Mouse (Mus musculus): ENCODE measurements around the gene Eci2. TPM values are rescaled to one million over a fixed set of nuclear protein-coding genes. Genes with fewer than 3 reads are reported as not detected.
"Not testable (repeated sequence)": the region's sequence is repeated elsewhere in the genome, so short reads cannot be mapped to it uniquely, and the experiment has no call there.

Eci2 gene
- 100 to 1,000 TPM; 105 to 116 TPM for total RNA-seq (2021)
- long read RNA-seq, experiment 1, transcript Eci2-211 (10 exons, 1,426 nt) = major isoform, 22 of 62 reads
- long read RNA-seq, experiment 1, transcript Eci2-201 (10 exons, 1,746 nt) = minor isoform, 16 of 62 reads
- long read RNA-seq, experiment 1, partial matches to known transcripts = 1 of 62 reads
- long read RNA-seq, experiment 1, other reads (novel, unspliced or antisense) = 19 of 62 reads
- long read RNA-seq, experiment 2, transcript Eci2-201 (10 exons, 1,746 nt) = major isoform, 52 of 182 reads
- long read RNA-seq, experiment 2, transcript Eci2-213 (10 exons, 1,414 nt) = minor isoform, 14 of 182 reads
- long read RNA-seq, experiment 2, transcript Eci2-211 (10 exons, 1,426 nt) = minor isoform, 45 of 182 reads
- long read RNA-seq, experiment 2, partial matches to known transcripts = 10 of 182 reads
- long read RNA-seq, experiment 2, other reads (novel, unspliced or antisense) = 61 of 182 reads

DNA sequence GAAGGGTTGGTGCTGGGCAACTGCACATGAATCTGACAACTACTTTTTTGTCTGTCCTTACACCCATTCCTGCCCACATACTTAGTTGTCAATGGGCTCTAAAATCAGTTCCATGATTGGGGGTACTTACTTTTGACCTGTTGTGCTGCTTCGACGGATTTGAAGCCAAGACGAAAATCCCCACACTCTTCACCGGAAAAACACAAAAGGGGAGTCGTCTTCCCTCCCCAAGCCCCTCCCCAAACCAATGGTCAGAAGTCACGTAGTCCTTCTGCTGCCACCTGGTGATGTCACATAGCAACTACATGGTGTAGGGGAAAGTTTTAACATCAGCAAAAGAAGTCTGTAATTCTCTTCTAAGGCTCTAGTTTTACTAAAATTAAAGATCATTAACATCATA, at the start of gene Eci2:
Gene Eci2, minus strand, starts transcription at position 218 of the 400 bp plus-strand sequence.
- DNase-seq (ENCODE audit: low spot score in 2 of 2) = peak; percentile 10 to 22

GRCm38 (mm10) chr13:35074862-35075261, 48.0 kb upstream of the Eci2 start:
- DNase-seq (ENCODE audit: low spot score in 2 of 2) = no peak

DNA sequence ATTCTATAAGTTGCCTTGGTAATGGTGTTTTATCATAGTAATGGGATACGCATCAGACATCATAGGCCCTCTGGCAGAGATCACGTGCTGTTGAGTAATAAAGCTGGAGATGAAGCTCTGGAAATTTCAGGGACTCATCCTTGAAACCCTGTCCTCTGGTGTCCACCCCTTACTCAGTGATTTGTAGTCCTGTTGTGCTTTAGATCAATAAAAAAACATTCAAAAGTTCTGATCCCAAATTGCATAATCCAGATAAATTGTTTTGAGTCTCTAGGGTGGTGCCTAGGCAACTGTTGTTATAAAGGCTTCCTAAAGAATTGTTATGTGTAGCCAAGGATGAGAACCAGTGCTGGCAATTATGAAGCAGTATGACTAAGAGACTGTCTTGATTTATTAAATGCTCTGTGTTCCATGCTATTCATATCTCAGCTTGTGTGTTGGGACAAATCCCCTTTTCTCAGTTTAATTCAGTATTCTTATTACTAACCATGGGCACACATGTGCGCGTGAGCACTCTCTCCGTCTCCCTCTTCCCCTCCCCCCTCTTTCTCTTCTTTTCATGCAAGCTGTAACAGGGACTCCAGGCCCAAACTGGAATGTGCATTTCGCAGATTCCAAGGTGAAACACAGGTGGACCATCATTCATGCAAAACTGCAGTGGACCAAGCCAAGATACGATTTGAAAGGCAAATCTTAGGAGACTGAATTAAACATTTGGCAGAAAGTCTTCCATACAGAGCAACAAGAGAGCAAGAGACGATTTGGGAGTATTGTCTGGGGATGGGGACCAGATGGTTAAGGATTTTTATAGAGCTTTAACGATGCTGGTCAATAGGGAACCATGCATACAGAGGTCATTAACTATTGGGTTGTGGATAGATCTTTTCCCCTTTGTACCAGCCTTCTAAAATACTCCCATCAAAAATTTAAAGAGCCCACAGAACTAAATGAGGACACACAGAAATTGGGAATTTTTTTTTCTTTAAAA, 43.9 kb upstream of the Eci2 start:
- DNase-seq (ENCODE audit: low spot score in 2 of 2) = no peak

GRCm38 (mm10) chr13:35067084-35067483, 40.2 kb upstream of the Eci2 start:
- no peak for DNase-seq (ENCODE audit: low spot score in 2 of 2)

DNA sequence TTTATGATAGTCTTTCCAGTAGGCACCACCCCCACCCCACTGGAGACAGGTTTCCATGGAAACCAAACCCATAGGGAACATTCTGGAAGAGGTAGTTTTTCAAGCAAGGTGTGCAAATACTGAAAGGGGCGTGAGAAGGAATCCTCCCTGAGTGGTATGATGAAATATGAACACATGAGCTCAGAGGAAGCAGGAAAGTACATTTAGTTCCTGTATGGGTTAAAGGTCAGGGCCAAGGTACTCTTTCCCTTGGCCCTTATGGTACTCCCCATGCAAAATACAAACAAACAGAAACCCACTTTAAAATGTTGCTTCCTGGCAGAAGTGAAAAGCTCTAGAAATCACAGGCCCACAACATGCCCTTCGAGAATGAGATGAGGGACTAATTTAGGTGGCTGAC, 39.1 kb upstream of the Eci2 start:
- no peak for DNase-seq (ENCODE audit: low spot score in 2 of 2)

- DNase-seq (ENCODE audit: low spot score in 2 of 2) = no peak
Observed at GRCm38 (mm10) chr13:35064381-35064780, 37.5 kb upstream of the Eci2 start.

DNA sequence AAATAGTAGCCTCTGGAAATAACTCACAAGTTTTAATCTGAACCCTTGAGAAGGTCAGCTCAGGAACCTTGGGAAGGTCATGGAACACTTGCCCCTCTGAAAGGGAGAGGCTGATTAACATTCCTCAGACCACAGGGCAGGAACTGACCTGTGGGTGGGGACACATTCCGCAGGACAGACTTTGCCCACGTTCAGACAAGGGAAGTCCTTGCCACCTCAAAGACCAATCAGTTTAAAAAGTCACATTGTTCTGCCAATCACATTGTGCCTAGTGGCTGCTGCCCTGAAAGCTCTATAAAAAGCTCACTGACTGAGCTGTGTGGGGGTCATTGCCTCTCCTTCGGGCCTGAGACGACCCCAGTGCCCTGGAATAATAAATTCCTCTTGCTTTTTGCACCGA, 31.2 kb upstream of the Eci2 start:
- no peak for DNase-seq (ENCODE audit: low spot score in 2 of 2)

DNA sequence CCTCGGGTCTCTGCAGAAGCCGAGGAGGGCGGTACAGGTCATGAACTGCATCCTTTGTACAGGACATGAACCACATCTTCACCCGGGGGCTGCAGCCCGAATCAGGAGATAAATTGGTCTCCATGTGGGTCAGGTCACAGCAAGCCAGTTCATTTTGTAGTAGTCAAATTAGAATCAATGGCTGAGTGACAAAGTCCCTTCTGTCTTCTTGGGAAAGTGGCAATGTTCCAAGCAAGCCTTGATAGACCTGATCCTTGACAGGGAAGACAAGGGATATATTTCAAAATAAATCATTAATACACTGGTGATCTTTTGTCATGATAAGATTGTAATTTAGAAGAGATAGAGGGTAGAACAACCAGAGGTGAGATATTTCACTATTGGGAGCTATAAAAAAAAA, 9.6 kb upstream of the Eci2 start:
- no peak for DNase-seq (ENCODE audit: low spot score in 2 of 2)

DNA sequence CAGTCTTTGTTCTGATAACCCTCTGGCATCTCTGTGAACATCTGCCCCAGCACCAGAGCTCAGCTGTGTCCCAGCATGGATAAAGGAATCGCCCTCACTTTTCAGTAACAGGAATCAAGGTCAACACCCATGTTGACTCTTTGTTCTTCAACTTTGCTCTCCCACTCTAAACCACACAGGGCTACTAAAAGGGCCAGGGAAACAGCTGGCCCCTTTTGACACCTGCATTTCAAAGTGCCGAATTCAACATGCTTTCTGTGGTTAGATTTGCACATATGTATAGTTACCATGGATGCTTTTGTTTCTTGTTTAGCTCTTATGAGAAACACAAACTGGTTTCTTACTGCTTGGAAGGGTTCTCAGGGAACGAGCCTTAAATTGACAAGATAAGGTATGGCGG, 8.8 kb upstream of the Eci2 start:
- DNase-seq (ENCODE audit: low spot score in 2 of 2) = no peak

- no peak for DNase-seq (ENCODE audit: low spot score in 2 of 2)
Observed at GRCm38 (mm10) chr13:35033571-35033970, 6.7 kb upstream of the Eci2 start.

- no peak for DNase-seq (ENCODE audit: low spot score in 2 of 2)
Observed at GRCm38 (mm10) chr13:35031684-35032082, 4.8 kb upstream of the Eci2 start.

- DNase-seq (ENCODE audit: low spot score in 2 of 2) = no peak
Observed at GRCm38 (mm10) chr13:35030979-35031683, 4.2 kb upstream of the Eci2 start.

GRCm38 (mm10) chr13:35028365-35028764, 1.5 kb upstream of the Eci2 start:
- DNase-seq (ENCODE audit: low spot score in 2 of 2) = no peak

- not testable (repeated sequence) for DNase-seq (ENCODE audit: low spot score in 2 of 2)
Observed at GRCm38 (mm10) chr13:35023401-35023800, 3.5 kb downstream of the Eci2 start.

GRCm38 (mm10) chr13:35020383-35020782, 6.5 kb downstream of the Eci2 start:
- DNase-seq (ENCODE audit: low spot score in 2 of 2) = no peak

GRCm38 (mm10) chr13:35018866-35019536, 7.9 kb downstream of the Eci2 start:
- no peak for DNase-seq (ENCODE audit: low spot score in 2 of 2)

- no peak for DNase-seq (ENCODE audit: low spot score in 2 of 2)
Observed at GRCm38 (mm10) chr13:35017392-35017791, 9.5 kb downstream of the Eci2 start.

DNA sequence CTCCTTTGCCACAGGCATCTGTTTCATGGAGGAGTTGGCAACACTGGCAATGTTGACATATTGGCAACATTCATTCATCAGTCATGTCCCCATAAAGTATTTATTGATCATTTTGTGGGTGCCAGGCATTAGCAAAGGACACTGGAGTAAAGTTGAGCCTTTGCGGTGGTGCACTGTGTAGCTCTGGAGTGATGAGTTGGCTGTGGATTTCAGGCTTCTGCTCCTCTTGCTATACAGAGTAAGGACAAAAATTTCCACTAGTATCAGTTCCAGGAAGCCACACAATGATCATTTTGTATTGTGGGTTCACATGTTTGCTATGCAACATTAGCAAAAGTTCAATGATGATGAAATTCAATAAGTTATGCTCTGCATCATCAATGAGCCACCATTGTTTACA, 10.8 kb downstream of the Eci2 start:
- no peak for DNase-seq (ENCODE audit: low spot score in 2 of 2)

GRCm38 (mm10) chr13:34995925-34996324, 31.0 kb downstream of the Eci2 start:
- DNase-seq (ENCODE audit: low spot score in 2 of 2) = no peak

DNA sequence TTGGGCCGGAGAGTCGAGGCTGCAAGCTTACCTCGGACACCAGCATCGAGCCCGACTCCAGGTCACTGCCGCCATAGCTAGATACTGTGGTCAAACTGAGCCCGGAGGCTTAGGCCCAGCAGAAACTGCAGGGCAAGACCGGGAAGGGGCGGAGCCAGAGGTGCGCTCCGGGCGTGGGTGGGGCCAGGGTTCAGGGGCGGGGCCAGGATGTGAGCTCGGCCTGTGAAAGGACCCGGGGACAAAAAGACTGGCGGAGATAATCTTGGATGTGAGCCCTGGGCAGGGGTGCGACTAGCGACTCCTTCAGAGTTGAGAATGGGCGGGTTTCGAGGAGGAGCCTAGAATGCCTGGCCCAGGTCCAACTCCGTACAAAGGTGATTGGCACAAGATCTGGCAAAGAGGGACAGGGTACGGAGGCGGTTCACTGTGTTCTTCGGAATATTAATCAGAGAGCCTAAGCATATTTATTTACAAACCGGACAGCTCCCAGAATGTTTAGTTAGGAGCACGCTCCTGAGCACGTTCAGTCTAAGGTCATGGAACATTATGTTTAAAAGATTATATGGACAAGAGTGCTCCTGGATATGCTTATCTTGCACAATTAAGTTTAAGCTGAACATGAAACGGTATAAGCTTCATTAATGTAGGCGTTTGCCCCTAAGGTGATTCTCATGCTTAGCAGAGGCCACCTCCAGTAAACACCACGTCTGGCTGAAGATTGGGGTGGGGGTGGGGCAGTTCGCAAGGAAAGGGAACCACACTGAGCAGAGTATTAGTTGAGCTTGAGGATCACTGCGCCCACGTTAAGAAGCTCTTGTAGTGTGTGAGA, 32.7 kb downstream of the Eci2 start:
- DNase-seq (ENCODE audit: low spot score in 2 of 2) = peak; percentile 91 to 92
